Mouse (Mus musculus): ENCODE data around the gene Prkar1a. TPM values are rescaled to one million over a fixed set of nuclear protein-coding genes. Genes with fewer than 3 reads are reported as not detected.

Prkar1a gene
- total RNA-seq, 2 experiments from 2014 or later = 136 to 142 TPM

DNA sequence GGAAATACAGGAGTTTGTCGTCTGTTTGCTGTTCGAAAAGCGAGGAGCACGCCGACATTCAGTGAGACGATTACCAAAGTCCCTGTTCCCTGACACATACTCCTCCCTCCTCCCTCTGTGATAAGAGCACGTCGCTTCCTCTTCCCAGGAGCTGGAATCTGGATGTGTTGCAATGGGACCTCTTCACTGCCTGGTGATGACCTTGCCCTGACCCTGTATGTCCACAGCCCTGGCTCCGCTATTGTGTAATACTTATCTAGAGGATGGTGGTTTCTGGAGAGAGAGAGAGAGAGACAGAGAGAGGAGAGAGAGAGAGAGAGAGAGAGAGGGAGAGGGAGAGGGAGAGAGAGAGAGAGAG is 56.8 kb downstream of the Prkar1a start:
- DNase-seq = no peak

DNA sequence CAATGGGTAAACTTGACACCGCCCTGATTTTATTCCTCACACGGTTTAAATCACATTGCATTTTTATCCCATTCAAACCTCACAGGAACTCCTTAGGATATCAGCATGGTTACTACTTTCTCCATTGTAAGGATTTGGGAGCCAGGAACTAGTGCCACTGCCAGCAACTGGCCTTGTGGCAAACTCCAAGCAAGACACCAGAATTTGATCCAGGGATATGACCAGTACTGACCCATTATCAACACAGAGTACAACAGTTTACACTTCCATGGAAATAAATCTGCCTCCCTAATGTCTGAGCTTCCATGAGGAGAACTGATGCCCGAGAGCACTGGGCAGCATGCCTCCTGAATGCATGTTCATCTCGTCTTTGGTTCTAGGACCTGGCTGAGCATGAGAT is 57.4 kb downstream of the Prkar1a start:
- no peak for DNase-seq

DNA sequence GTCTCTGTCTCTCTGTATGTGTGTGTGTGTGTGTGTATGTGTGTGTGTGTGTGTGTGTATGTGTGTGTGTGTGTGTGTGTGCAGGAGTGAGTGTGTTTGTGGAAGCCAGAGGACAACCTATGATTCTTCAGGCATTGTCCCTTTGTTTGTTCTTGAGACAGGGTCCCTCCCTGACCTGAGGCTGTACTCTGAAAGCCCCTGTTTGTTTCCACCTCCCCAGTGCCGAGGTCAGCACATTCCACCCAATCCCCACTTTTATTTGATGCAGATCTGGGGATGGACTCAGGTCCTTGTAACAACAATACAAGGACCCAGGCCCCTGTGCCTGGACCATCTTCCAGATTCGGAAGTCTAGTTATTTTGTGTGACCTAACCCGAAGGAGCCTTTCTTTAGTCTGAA is 58.2 kb downstream of the Prkar1a start:
- DNase-seq = no peak

DNA sequence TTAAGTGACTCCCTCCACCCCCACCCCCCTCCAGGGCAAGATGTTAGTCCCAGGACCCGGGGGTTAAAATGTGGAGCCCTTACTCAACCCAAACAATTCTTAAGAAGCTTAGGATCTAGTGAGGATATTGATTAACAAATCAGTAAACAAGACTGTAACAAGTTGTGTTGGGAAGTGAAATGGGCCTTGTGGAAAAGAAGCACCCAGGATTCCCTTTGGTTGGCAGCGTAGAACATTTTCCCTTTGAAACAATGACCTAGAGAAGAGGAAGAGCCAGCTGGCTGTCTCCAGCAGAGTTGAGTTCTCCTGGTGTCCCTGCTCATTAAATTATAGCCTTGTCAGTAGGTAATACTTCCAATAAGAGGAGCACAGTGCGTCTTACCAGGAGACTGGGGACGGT is 59.6 kb downstream of the Prkar1a start:
- no peak for DNase-seq

DNA sequence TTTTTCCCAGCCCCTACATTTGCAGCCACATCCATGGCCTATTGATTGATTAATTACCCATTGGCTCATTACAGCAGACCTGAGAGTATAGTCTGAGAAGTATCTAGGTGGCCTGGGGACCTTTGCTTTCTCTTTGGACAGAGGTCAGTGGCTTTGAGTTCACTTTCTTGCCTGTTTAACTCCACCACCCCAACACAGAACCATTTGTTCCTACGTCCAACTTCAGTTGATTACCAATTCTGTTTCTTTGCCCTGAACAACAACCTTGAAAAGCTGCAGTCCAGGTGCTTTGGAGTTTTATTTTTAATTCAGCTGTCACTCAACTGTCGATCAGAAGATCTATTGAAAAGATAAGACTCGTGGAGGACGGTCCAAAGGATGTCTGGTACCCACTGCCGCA is 60.3 kb downstream of the Prkar1a start:
- DNase-seq = no peak

DNA sequence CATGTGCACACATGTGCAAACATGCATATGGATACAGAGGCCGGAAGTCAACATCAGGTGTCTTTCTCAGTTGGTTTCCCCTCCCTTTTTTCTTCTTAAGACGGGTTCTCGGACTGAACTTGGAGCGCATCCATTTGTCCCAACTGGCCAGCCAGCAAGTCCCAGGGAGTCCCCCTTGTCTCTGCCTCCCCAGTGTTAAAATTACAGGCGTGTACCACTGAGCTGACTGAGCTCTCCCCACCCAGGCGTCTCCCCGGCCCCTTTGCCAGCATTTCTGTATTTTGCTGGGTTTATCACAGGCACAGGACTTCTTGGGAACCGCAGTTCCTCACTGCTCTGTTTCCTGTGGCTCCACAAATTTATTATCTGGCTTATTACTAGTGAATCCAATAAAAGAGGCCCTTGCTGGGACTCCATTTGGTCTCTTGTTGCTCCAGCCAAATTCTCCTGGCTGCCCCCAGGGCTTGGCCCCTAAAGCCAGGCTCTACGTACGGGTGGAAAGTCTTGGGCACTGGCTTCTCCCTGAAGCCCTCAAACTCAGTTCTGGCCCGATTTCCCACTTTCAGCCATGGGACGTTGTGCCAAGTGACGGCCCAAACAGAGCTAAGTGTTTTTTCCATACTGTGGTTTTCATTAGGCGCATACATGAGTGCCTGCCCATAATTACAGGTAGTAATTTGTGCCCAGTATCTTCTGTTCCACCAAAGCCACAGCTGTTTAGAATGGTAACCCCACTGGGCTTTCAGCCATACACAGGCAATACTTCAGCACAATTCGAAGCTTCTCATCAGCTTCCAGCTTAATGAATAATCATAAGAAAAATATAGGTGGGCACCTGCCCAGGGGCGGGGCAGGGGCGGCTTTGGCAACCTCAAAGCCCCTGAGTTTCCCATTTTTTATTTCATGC is 65.4 kb downstream of the Prkar1a start:
- DNase-seq = peak; percentile 49

DNA sequence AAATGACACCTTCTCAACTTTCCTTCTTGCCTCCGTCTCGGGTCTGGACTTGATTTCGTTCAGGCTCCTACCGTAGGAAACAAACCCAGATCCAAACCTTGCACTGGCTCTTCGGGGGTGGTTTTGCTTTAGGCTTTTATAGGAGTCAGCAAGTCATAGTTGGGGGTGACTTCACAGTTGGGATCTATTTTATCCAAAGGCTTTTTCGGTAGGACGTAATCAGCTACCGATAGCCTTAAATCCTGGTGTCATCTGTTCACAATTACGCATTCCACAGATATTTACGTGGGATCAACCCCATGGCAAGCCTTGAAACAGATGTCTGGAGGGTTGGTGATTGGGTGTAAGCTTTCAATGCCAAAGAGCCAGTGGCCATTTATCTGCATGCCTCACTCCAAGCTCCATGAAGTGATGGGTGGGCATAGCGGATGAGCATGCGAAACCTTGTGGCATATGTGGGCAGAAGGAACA is 66.1 kb downstream of the Prkar1a start:
- no peak for DNase-seq

DNA sequence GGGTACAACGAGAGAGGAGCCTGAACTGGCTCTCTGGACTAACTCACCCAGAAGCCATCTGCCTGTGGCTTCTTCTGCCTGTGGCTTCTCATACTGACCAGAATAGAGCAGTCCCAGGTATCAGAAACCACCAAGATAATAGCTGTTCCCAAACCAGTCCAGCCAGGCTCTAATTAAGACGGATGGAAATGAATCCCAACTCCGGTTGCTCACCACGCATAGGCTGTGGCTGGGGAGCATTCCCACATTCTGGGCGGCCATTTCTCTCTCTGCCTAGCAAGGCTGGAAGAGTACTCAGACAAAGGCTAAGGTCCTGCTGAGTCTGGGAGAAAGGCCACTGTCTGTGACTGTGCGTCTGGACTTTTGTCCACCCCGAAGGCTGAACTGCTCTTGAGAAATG is 67.8 kb downstream of the Prkar1a start:
- no peak for DNase-seq

DNA sequence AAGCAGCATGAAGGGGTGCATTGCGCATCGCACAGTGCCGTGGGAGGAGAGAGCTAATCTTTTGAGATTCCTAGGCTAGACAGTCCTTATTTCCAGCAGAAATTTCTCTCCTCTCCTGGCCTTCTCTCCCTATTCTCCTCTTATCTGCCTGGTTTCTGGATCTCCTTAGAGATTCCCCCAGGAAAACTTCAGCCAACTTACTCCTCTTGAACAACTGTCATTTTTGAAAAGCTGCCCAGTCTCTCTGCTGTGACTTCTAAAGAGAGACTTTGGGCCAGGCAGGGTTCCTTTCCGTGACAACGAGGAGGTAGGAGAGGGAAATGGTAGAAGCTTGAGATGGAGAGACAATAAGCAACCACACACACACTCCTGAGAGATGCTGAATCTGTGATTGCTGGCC is 68.2 kb downstream of the Prkar1a start:
- no peak for DNase-seq

DNA sequence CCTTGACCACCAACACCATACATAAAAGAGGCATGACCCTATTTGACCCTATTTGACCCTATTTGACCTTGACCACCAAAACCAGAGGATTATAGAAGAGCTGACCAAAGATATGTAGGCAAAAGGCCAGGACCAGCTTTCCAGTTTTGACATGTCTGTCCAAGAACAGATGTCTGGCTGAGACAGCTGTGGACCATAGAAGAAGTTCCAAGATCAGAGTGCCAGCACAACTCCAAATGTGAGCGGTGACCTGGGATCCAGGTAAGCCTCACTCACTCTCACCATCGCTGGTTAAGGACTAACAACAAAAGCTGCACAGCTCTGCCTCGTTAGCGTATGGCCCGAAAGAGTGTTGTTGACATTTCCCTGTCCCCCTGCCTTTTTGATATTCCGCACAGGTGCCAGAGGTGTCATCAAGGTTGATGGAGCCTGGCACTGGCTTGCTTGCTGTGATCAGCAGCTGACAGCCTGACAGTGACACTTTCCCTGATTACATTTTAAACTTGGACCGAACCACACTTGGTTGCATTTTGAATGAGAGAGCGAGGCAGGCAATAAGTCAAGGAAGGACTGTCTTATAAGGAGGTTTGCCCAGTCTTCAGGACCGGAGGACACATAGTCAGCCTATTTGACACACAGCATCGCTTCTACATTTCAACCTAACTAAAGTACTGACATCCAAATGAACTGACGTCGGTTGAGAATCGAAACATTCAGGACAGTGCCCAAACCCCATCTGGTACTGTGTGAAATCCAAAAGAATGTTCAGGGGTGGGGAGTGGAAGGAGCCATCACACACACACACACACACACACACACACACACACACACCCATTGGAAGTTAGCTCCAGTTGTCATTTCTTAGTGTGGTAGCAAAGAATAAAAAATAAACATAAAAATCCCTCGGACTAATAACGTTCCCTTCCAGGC is 69.0 kb downstream of the Prkar1a start:
- DNase-seq = peak; percentile 12

Other genes with a start within 250 kb of the Prkar1a start
- not detected for gene 9930022D16Rik, start 235.5 kb upstream of the Prkar1a start, total RNA-seq (2021)
- gene Amz2, start 223.5 kb upstream of the Prkar1a start, total RNA-seq (2021) = 10 to 100 TPM; 54.0 to 63.0 TPM
- 1 to 10 TPM; 2.6 to 4.7 TPM for gene Arsg, start 176.0 kb upstream of the Prkar1a start, total RNA-seq (2021)
- gene Slc16a6, start 175.8 kb upstream of the Prkar1a start, total RNA-seq (2021) = 10 to 100 TPM in 1 of 2 experiments, 1 to 10 TPM in 1; 7.0 to 11.5 TPM
- 10 to 100 TPM; 59.7 to 64.9 TPM for gene Wipi1, start 37.4 kb upstream of the Prkar1a start, total RNA-seq (2021)
- gene Fam20a, start 72.9 kb downstream of the Prkar1a start, total RNA-seq (2021) = 1 to 10 TPM; 2.1 to 3.0 TPM
- gene 1700012B07Rik, start 178.6 kb downstream of the Prkar1a start, total RNA-seq (2021) = not detected

Data from gastrocnemius, postnatal 25 days (tissue).